Mouse (Mus musculus) testis, adult 2 months (tissue): ENCODE data around the gene Cep68. TPM values are rescaled to one million over a fixed set of nuclear protein-coding genes. Genes with fewer than 3 reads are reported as not detected.

ENCODE experiments used
- H3K27ac ChIP-seq: fragments of 200-500 bp; 2 replicates; pipeline ENCODE4 v1.5.1; 2012; ENCODE audit warnings: low read depth, low read length; ENCODE audit not compliant: control insufficient read depth, insufficient read depth
- H3K27me3 ChIP-seq: fragments of 200-500 bp; 2 replicates; pipeline ENCODE4 v1.6.1; 2012; ENCODE audit warnings: mild to moderate bottlenecking, low read length, moderate library complexity; ENCODE audit not compliant: control insufficient read depth, insufficient read depth
- H3K36me3 ChIP-seq: fragments of 200-500 bp; 2 replicates; pipeline ENCODE4 v1.6.1; 2012; ENCODE audit warnings: mild to moderate bottlenecking, low read length; ENCODE audit not compliant: control insufficient read depth, insufficient read depth
- H3K4me1 ChIP-seq: fragments of 200-500 bp; 2 replicates; pipeline ENCODE4 v1.6.1; 2012; ENCODE audit warnings: low read length; ENCODE audit not compliant: control insufficient read depth, insufficient read depth
- H3K4me3 ChIP-seq: fragments of 200-500 bp; 2 replicates; pipeline ENCODE4 v1.5.1; 2012; ENCODE audit warnings: low read depth, mild to moderate bottlenecking, low read length, moderate library complexity, mixed read lengths; ENCODE audit not compliant: control insufficient read depth
- CTCF ChIP-seq: fragments of 200-500 bp; IDR thresholded peaks from 2 replicates; pipeline ENCODE4 v1.5.1; 2012; ENCODE audit warnings: low read depth, mild to moderate bottlenecking, inconsistent platforms, low read length, moderate library complexity; ENCODE audit not compliant: control insufficient read depth, insufficient read depth, insufficient replicate concordance
- POLR2A ChIP-seq: fragments of 200-500 bp; IDR thresholded peaks from 2 replicates; pipeline ENCODE4 v1.6.1; 2012; ENCODE audit warnings: low read depth, mild to moderate bottlenecking, inconsistent platforms, low read length, moderate library complexity; ENCODE audit not compliant: control insufficient read depth
- polyA plus RNA-seq: library from polyadenylated mRNA; depleted of rRNA; stranded (reverse); fragments of >200 nt; gene quantifications from 2 replicates; pipeline ENCODE4 v1.2.3, GENCODE M21; 2012; rRNA removed

The Cep68 gene
- polyA plus RNA-seq, 1 experiment, result 7.2 TPM

DNA sequence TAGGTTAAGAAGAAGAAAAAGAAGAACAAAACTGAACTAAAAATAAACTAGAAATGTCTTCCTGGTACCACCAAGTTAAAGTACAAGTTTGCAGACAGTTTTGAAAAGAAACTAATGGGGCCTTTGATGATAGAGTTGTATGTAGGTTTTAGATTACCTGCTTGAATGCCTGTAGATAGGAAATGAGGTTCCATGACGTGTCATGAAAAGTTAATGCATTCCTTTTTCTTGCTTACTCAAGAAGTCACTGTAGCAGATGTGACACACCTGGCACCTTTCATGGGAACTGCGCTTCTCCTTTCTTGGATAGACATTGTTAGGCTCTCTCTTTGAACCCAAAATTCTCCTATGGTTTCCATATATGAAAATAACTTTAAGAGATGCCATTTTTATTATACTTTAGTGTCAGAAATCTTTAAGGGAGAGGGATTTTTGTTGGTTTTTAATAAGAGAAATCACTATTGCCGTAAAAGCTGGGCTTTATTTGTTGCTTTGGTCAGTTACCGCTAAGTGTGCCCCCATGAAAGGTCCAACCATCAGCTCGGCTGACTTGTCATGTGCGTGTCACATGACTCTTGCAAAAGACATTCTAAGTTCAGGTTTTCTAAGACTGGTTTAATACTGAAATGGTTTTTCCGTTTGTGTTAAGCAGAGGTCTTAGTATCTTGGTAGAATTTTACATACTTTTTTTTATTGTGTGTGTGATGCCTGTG is 46.8 kb downstream of the Cep68 start:
- H3K4me3 ChIP-seq, result peak overlapping the region; percentile 94; the same call in 1 of the 2 replicates
- no peaks in the 10 kb centered on the region for H3K36me3 ChIP-seq
- H3K27ac ChIP-seq, result peak overlapping the region; percentile 89; the same call in 1 of the 2 replicates
- TF ChIP-seq POLR2A, result no peak
- no peak for TF ChIP-seq CTCF
- H3K4me1 ChIP-seq, result peaks cover 2% of the 10 kb centered on the region; the same call in 1 of the 2 replicates
- no peaks in the 10 kb centered on the region for H3K27me3 ChIP-seq

DNA sequence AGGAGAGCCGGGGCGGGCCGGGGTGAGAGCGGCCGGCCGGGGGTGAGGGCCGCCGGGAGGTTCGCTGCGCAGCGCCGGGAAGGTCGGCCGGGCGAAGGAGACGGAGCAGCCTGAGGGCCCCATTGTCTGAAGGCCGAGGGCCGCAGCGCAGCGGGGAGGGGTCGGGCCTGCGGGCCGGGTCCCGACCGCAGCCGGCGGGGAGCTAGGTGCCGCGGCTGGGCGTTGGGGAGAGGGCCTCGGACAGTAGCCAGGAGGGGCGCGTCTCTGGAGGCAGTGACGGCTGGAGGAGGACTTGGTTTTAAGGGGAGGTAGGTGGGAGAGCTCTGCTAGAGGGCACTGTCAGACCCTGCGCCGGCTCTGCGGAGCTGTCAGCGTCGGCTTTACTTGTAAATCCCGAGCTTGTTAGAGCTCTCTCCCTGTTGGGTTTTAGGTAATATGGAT is 47.5 kb downstream of the Cep68 start:
- TF ChIP-seq CTCF, result no peak
- TF ChIP-seq POLR2A, result no peak
- peak overlapping the region; percentile 89 for H3K27ac ChIP-seq
- H3K27me3 ChIP-seq, result no peaks in the 10 kb centered on the region
- no peaks in the 10 kb centered on the region for H3K36me3 ChIP-seq
- peak overlapping the region; percentile 94 for H3K4me3 ChIP-seq
- H3K4me1 ChIP-seq, result peaks cover 2% of the 10 kb centered on the region; the same call in 1 of the 2 replicates

DNA sequence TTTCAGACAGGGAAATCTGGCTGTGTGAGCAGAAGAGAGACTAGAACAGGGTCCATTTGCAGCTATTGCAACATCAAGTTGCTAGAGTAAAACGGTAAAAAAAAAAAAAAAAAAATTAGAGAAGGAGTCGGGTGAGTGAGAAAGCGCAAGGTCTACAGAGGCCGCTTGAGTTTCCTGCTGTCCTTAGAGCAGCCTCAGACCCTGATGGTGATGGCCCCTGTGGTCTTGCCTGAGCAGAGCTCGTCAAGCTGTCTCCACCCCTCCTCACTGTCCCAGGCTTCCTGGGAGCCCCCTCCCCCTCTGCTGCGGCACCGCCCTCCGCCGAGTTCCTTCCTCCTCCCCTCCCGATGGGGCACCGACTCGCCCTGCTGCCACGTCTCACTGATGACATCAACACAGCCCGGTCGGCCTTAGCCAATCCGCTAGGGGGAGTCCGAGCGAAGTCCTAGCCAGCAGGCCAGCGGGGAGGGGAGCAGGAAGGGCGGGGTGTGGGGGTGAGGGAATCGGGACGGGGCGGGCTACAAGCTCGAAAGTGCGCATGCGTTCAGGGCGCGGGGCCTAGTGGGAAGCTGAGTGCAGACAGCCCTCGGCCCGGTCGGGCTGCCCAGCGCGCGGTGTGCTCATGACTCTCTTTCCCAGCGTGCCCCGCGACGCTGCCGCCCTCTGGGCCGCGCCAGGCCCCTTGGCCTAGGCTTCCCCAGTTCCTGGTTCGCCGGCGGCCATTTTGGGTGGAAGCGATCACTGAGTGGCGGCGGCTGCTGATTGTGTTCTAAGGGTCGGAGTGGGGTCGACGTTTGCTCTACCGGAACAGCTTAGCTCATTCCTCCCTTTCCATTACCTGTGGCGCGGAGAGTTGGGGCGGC is 48.3 kb downstream of the Cep68 start, which contains the start of gene Rab1a:
Rab1a (plus strand) TSS at position 720 of the 863 bp plus-strand sequence.
- Histone ChIP-seq H3K27ac (peak within 1 kb of the TSS; percentile 89), H3K27me3 (no peaks in the 10 kb centered on the region), H3K4me3 (peak within 1 kb of the TSS; percentile 94), H3K36me3 (no peaks in the 10 kb centered on the region), H3K4me1 (peaks cover 2% of the 10 kb centered on the region; the same call in 1 of the 2 replicates)
- TF ChIP-seq POLR2A, result peak; percentile 70
- TF ChIP-seq CTCF, result peak; percentile 65; the same call in 1 of the 2 replicates

GRCm38 (mm10) chr11:20193100-20193736 is 56.0 kb downstream of the Cep68 start:
- TF ChIP-seq POLR2A (no peak), CTCF (no peak)
- H3K4me3 ChIP-seq, result no peak overlapping the region
- H3K36me3 ChIP-seq, result no peaks in the 10 kb centered on the region
- no peaks in the 10 kb centered on the region for H3K27me3 ChIP-seq
- H3K4me1 ChIP-seq, result no peaks in the 10 kb centered on the region
- H3K27ac ChIP-seq, result no peak overlapping the region

- Histone ChIP-seq H3K4me3 (no peak overlapping the region), H3K27me3 (no peaks in the 10 kb centered on the region), H3K27ac (no peak overlapping the region), H3K36me3 (no peaks in the 10 kb centered on the region), H3K4me1 (peaks cover 2% of the 10 kb centered on the region; the same call in 1 of the 2 replicates)
- TF ChIP-seq CTCF (no peak), POLR2A (no peak)
Observed at GRCm38 (mm10) chr11:20187271-20187670, 62.0 kb downstream of the Cep68 start.

Other genes starting within 250 kb of the Cep68 start
- 8.0 and 11.3 TPM in 2 replicates for gene Actr2, start 136.5 kb downstream of the Cep68 start, polyA plus RNA-seq
- 17.9 and 18.4 TPM in 2 replicates for gene Rab1a, start 48.0 kb downstream of the Cep68 start, polyA plus RNA-seq
- 0.59 and 0.69 TPM in 2 replicates for gene Slc1a4, start 83.3 kb upstream of the Cep68 start, polyA plus RNA-seq